ENCODE assay signal across 9 mouse cellular contexts in genomic region chr3:55786835-55787486, GRCm38 (mm10). TPM values are rescaled to one million over a fixed set of nuclear protein-coding genes. Genes with fewer than 3 reads are reported as not detected.
DNase-seq lines count a peak whose midpoint lies in the region; ATAC-seq and TF ChIP-seq lines count a peak whose summit lies in the region.
"Had no signal": no experiment of that assay in that cellular context is flagged by ENCODE, and none has a peak within 500 bp of the region (broad histone marks: within the 10 kb centered on the region; RNA-seq: fewer than 3 reads in every experiment).

No protein-coding gene starts in this region.

- peak overlapping the region; percentile 85 for H3K4me2 ChIP-seq in heart, embryonic 12.5 days
- H3K4me2 ChIP-seq in hindbrain, embryonic 13.5 days: peak overlapping the region; percentile 77
- H3K4me2 ChIP-seq in midbrain, embryonic 15.5 days: peak overlapping the region; percentile 69

- H3K4me3 ChIP-seq in heart, embryonic 12.5 days: peak overlapping the region; percentile 53
- peak overlapping the region; percentile 51 for H3K4me3 ChIP-seq in hindbrain, embryonic 13.5 days
- peak overlapping the region; percentile 44 for H3K4me3 ChIP-seq in midbrain, embryonic 15.5 days
- H3K4me3 ChIP-seq in thymus, adult 2 months (ENCODE audit: control insufficient read depth, insufficient read depth, low read length): no peak overlapping the region

- no peak for ATAC-seq in heart, embryonic 12.5 days (ENCODE audit: insufficient number of reproducible peaks, low FRiP score)
- ATAC-seq in hindbrain, embryonic 13.5 days (ENCODE audit: low FRiP score): no peak
- no peak for ATAC-seq in midbrain, embryonic 15.5 days (replicated peaks)

- WGBS in heart, embryonic 12.5 days: 22% methylated on average over 17 of the region's 17 CpGs
- 9% methylated on average over 17 of the region's 17 CpGs for WGBS in hindbrain, embryonic 13.5 days
- WGBS in midbrain, embryonic 15.5 days: 13% methylated on average over 17 of the region's 17 CpGs
- WGBS in thymus, adult 2 months: 65% methylated on average over 17 of the region's 17 CpGs

- H3K9me3 ChIP-seq in heart, embryonic 12.5 days (replicated peaks): no peaks in the 10 kb centered on the region
- H3K9me3 ChIP-seq in hindbrain, embryonic 13.5 days: no peaks in the 10 kb centered on the region
- H3K9me3 ChIP-seq in midbrain, embryonic 15.5 days: no peaks in the 10 kb centered on the region

- H3K27ac ChIP-seq in heart, embryonic 12.5 days (ENCODE audit: poor library complexity, severe bottlenecking): no peak overlapping the region
- H3K27ac ChIP-seq in hindbrain, embryonic 13.5 days: peak overlapping the region; percentile 99
- peak overlapping the region; percentile 95 for H3K27ac ChIP-seq in midbrain, embryonic 15.5 days
- H3K27ac ChIP-seq in thymus, adult 2 months (ENCODE audit: control insufficient read depth, insufficient read depth, low read length): no peak overlapping the region

- H3K36me3 ChIP-seq in heart, embryonic 12.5 days: no peaks in the 10 kb centered on the region
- H3K36me3 ChIP-seq in hindbrain, embryonic 13.5 days: no peaks in the 10 kb centered on the region
- H3K36me3 ChIP-seq in midbrain, embryonic 15.5 days (replicated peaks): no peaks in the 10 kb centered on the region
- H3K36me3 ChIP-seq in thymus, adult 2 months (ENCODE audit: control insufficient read depth, insufficient read depth, low read length): no peaks in the 10 kb centered on the region

- peaks cover 23% of the 10 kb centered on the region for H3K4me1 ChIP-seq in heart, embryonic 12.5 days (replicated peaks)
- peaks cover 36% of the 10 kb centered on the region for H3K4me1 ChIP-seq in hindbrain, embryonic 13.5 days (replicated peaks)
- H3K4me1 ChIP-seq in midbrain, embryonic 15.5 days: peaks cover 25% of the 10 kb centered on the region
- peaks cover 8% of the 10 kb centered on the region; the same call in 1 of the 2 replicates for H3K4me1 ChIP-seq in thymus, adult 2 months (replicated peaks; ENCODE audit: control insufficient read depth, insufficient read depth, low read length)

- no peak for TF ChIP-seq CTCF in thymus, adult 2 months (IDR thresholded peaks at IDR 0.05; ENCODE audit: borderline replicate concordance, control insufficient read depth, extremely low read depth, insufficient read depth, low read length, poor library complexity)

- TF ChIP-seq POLR2A in thymus, adult 2 months (IDR thresholded peaks at IDR 0.05; ENCODE audit: control insufficient read depth, extremely low read depth, insufficient read depth, low read length, poor library complexity): no peak

- H3K9ac ChIP-seq in heart, embryonic 12.5 days: peak overlapping the region; percentile 61; the same call in 1 of the 2 replicates
- H3K9ac ChIP-seq in hindbrain, embryonic 13.5 days: peak overlapping the region; percentile 92
- peak overlapping the region; percentile 67 for H3K9ac ChIP-seq in midbrain, embryonic 15.5 days

- H3K27me3 ChIP-seq in heart, embryonic 12.5 days (replicated peaks): peaks cover 32% of the 10 kb centered on the region
- H3K27me3 ChIP-seq in hindbrain, embryonic 13.5 days: peaks cover 13% of the 10 kb centered on the region; the same call in 1 of the 2 replicates
- 0 out of 2 replicates have a peak, but pooled peaks cover 2% of the 10 kb centered on the region for H3K27me3 ChIP-seq in midbrain, embryonic 15.5 days (replicated peaks)
- H3K27me3 ChIP-seq in thymus, adult 2 months (ENCODE audit: control insufficient read depth, insufficient read depth, low read length): peaks cover 26% of the 10 kb centered on the region
- H3K27me3 ChIP-seq: CH12.LX had no signal

- DNase-seq in heart, adult 9 months (ENCODE audit: low spot score in 2 of 2): no peak
- peak; percentile 62 for DNase-seq in cerebellum, adult 9-10 months
- no peak for DNase-seq in thymus, adult 2 months
- DNase-seq in spleen, postnatal 4 days (ENCODE audit: low spot score in 2 of 2): no peak
- DNase-seq in right cerebral cortex, postnatal 4 days: no peak

RNA-seq across cellular contexts. Expression of gene Mab21l1, which starts 4.7 kb away (rescaled TPM):
- 0.42 and 0.87 TPM in 2 replicates for polyA plus RNA-seq in heart, embryonic 12.5 days (2016; fragmentation: Nextera tagmentation; extraction: Ambion mirVana)
- 167 and 174 TPM in 2 replicates for polyA plus RNA-seq in hindbrain, embryonic 13.5 days (2015; fragmentation: Nextera tagmentation; extraction: Ambion mirVana)
- 159 and 172 TPM in 2 replicates for polyA plus RNA-seq in midbrain, embryonic 15.5 days (2015; fragmentation: Nextera tagmentation; extraction: Ambion mirVana)
- 0.06 TPM in 1 of 2 replicates, not detected in the other for polyA plus RNA-seq in thymus, adult 2 months (2012; rRNA removed)

Comparison
In these comparisons a context has a peak if more than half of its experiments do, and no peak if none do; other contexts are left out.
1. H3K27ac ChIP-seq: peak in hindbrain, embryonic 13.5 days (single experiment) and midbrain, embryonic 15.5 days (single experiment); none in heart, embryonic 12.5 days (single experiment) and thymus, adult 2 months (single experiment).
2. RNA of gene Mab21l1, which starts 4.7 kb away (polyA plus RNA-seq): 167 to 174 TPM in hindbrain, embryonic 13.5 days and 159 to 172 TPM in midbrain, embryonic 15.5 days; 0.42 to 0.87 TPM in heart, embryonic 12.5 days and 0.06 TPM in thymus, adult 2 months; every median in the first group is over 10 times any median in the second.
3. Peak in every context shown above with its lines, with median percentiles within 50 percentile points of each other: H3K4me2 ChIP-seq and H3K9ac ChIP-seq.